In the genomic region with DNA sequence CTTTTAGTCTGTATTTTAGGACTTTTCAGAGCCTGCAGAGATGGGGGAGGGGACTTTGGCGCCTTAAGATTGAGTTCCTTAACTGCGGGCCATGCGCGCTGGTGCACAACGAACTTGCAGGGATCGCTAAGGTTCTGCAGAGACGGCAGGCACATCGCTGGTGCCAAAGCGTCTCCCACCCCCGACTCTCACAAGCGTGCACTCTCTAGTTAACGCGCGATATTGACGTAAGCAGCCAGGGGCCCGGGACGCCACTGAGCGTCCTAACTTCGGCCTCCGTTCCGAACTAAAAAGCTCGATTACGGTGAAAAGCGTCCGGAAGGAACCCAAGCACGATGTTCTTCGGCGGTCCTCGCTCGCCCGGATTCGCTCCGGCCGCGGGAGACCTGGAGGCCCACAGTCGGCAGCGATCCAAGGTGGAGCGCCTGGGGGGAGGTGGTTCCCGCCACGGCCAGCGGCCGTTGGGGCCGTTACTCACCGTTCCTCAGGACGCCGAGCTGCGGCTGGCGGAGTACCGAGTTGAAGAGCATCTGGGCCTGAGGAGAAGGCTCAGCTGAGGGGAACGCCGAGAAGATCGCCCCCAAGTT, we compare ENCODE assay signal across 7 mouse cellular contexts. TPM values are rescaled to one million over a fixed set of nuclear protein-coding genes. Genes with fewer than 3 reads are reported as not detected.
DNase-seq lines count a peak whose midpoint lies in the region; ATAC-seq lines count a peak whose summit lies in the region.

No protein-coding gene starts in this region.

- H3K9ac ChIP-seq in heart, embryonic 15.5 days = peak overlapping the region; percentile 70

- peaks cover 2% of the 10 kb centered on the region for H3K36me3 ChIP-seq in heart, embryonic 15.5 days
- H3K36me3 ChIP-seq in midbrain, embryonic 10.5 days = peaks cover 50% of the 10 kb centered on the region

- H3K4me1 ChIP-seq in heart, embryonic 15.5 days (replicated peaks) = peaks cover 20% of the 10 kb centered on the region
- H3K4me1 ChIP-seq in midbrain, embryonic 10.5 days = peaks cover 44% of the 10 kb centered on the region

- DNase-seq in spleen, postnatal 36 days (ENCODE audit: low spot score in 2 of 2) = peak; percentile 47 to 61
- DNase-seq in spleen, adult 12 weeks (ENCODE audit: low spot score) = no peak
- peak; percentile 62 for DNase-seq in c-Kit-positive CD71-positive TER-119-negative erythroid progenitor cells, embryonic 14.5 days (ENCODE audit: low read depth)
- peak; percentile 64 for DNase-seq in left cerebral cortex, postnatal 4 days
- peak; percentile 80 for DNase-seq in midbrain, embryonic 10.5 days (ENCODE audit: low spot score)
- DNase-seq in thymus, postnatal 0 days (ENCODE audit: low spot score) = peak; percentile 78

- peak overlapping the region; percentile 82 for H3K4me3 ChIP-seq in heart, embryonic 15.5 days
- peak overlapping the region; percentile 73 for H3K4me3 ChIP-seq in midbrain, embryonic 10.5 days

- H3K4me2 ChIP-seq in heart, embryonic 15.5 days = peak overlapping the region; percentile 71

- H3K27ac ChIP-seq in heart, embryonic 15.5 days = peak overlapping the region; percentile 95
- peak overlapping the region; percentile 96 for H3K27ac ChIP-seq in midbrain, embryonic 10.5 days (replicated peaks)

- H3K27me3 ChIP-seq in heart, embryonic 15.5 days = no peaks in the 10 kb centered on the region
- no peaks in the 10 kb centered on the region for H3K27me3 ChIP-seq in midbrain, embryonic 10.5 days (ENCODE audit: low read depth, poor library complexity, severe bottlenecking)

- peak; percentile 31 for ATAC-seq in heart, embryonic 15.5 days (replicated peaks; ENCODE audit: insufficient number of reproducible peaks, insufficient read depth, low FRiP score, low read depth)

- WGBS in heart, embryonic 15.5 days = under 1% methylated on average over 52 of the region's 52 CpGs
- WGBS in midbrain, embryonic 10.5 days = under 1% methylated on average over 52 of the region's 52 CpGs

- intact Hi-C loops in left cerebral cortex, postnatal 4 days (cut with DNase I) = no loop called here

- H3K9me3 ChIP-seq in heart, embryonic 15.5 days (replicated peaks) = no peaks in the 10 kb centered on the region
- H3K9me3 ChIP-seq in midbrain, embryonic 10.5 days (replicated peaks) = peaks cover 9% of the 10 kb centered on the region; the same call in 1 of the 2 replicates

RNA-seq across cellular contexts. Expression of a gene that starts 0.4 kb away (rescaled TPM):
- 19.8 and 26.6 TPM in 2 replicates for polyA plus RNA-seq in heart, embryonic 15.5 days (2015; fragmentation: Nextera tagmentation; extraction: Ambion mirVana)
- 1 to 10 TPM; 4.2 to 4.9 TPM for total RNA-seq in left cerebral cortex, postnatal 4 days (2021)
- polyA plus RNA-seq in midbrain, embryonic 10.5 days (2016; fragmentation: Nextera tagmentation; extraction: Ambion mirVana) = 82.8 and 87.8 TPM in 2 replicates
- polyA plus RNA-seq in thymus, postnatal 0 days (2015; fragmentation: Nextera tagmentation; extraction: Ambion mirVana) = 36.8 and 38.8 TPM in 2 replicates

RNA-seq across cellular contexts. Expression of a gene that starts 0.5 kb away (rescaled TPM):
- polyA plus RNA-seq in heart, embryonic 15.5 days (2015; fragmentation: Nextera tagmentation; extraction: Ambion mirVana) = 28.5 and 38.9 TPM in 2 replicates
- 10 to 100 TPM; 38.6 to 39.5 TPM for total RNA-seq in left cerebral cortex, postnatal 4 days (2021)
- polyA plus RNA-seq in midbrain, embryonic 10.5 days (2016; fragmentation: Nextera tagmentation; extraction: Ambion mirVana) = 78.0 and 78.7 TPM in 2 replicates
- 43.6 and 45.2 TPM in 2 replicates for polyA plus RNA-seq in thymus, postnatal 0 days (2015; fragmentation: Nextera tagmentation; extraction: Ambion mirVana)
